Mouse (Mus musculus) liver, postnatal 0 days (tissue): ENCODE results near the gene Ap3d1.

ENCODE experiments used
- CTCF ChIP-seq: sonication (generic); IDR thresholded peaks from 2 replicates; pipeline ENCODE4 v1.5.1; 2016; ENCODE audit warnings: antibody characterized with exemption, low read depth
- EP300 ChIP-seq: IDR thresholded peaks from 2 replicates; pipeline ENCODE4 v1.6.1; 2016; ENCODE audit warnings: antibody characterized with exemption, low read depth, mild to moderate bottlenecking

- TF ChIP-seq EP300 = peak; percentile 21; the same call in 1 of the 2 replicates
- no peak for TF ChIP-seq CTCF
Measured at GRCm38 (mm10) chr10:80664197-80665015, 77.7 kb downstream of the Ap3d1 start.
